Comparison of ENCODE assay signal across 28 mouse cellular contexts in the genomic region with DNA sequence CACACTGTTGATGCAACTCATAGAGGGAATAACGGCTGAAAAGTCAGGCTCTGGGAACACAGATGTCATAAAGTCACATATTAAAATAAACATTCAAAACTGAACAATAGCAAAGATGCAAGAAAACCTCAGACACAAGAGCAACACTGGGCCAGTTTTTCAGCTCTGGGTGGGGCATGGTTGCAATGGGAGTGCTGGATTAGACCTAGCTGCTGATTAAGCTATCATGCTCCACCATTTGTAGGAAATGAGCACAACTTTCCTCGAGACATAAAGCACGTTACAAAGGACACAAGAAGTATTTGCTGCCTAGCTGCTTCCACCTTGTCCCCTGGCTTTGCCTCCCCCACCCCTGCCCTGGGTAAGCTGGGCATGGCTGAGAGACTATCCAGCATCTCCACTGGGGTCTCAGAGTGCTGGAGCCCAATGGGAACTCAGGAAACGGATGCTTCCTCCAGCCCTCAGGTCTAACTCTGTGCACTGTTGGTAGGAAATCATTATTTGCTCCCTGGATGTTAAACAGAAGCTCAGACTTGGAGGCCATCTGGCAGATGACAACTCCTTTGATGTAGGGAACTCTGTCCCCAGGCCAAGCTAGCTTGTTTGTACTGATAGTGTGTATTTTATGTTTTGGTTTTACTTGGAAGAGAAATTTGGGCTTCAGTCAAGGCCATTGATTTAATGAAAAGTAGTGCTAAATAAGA. TPM values are rescaled to one million over a fixed set of nuclear protein-coding genes. Genes with fewer than 3 reads are reported as not detected.
DNase-seq lines count a peak whose midpoint lies in the region; ATAC-seq and TF ChIP-seq lines count a peak whose summit lies in the region.
"Had no signal": no experiment of that assay in that cellular context is flagged by ENCODE, and none has a peak within 500 bp of the region (broad histone marks: within the 10 kb centered on the region; RNA-seq: fewer than 3 reads in every experiment).

No protein-coding gene starts in this region.

- no peaks in the 10 kb centered on the region for H3K36me3 ChIP-seq in lung, embryonic 16.5 days (ENCODE audit: control insufficient read depth, insufficient read depth, low read length)
- H3K36me3 ChIP-seq: forebrain, embryonic 15.5 days; heart, embryonic 13.5 days; hindbrain, embryonic 13.5 days; limb, embryonic 13.5 days; midbrain, embryonic 12.5 days; neural tube, embryonic 12.5 days had no signal

- H3K4me1 ChIP-seq in lung, embryonic 16.5 days (replicated peaks; ENCODE audit: control insufficient read depth, insufficient read depth, low read length), result no peaks in the 10 kb centered on the region
- no peaks in the 10 kb centered on the region for H3K4me1 ChIP-seq in lung, adult 2 months (ENCODE audit: control insufficient read depth, insufficient read depth, low read length)
- H3K4me1 ChIP-seq: forebrain, embryonic 15.5 days; heart, embryonic 13.5 days; hindbrain, embryonic 13.5 days; limb, embryonic 13.5 days; midbrain, embryonic 12.5 days; neural tube, embryonic 12.5 days had no signal

- H3K4me2 ChIP-seq in lung, embryonic 16.5 days (ENCODE audit: low read depth, low read length), result no peak overlapping the region
- H3K4me2 ChIP-seq: forebrain, embryonic 15.5 days; heart, embryonic 13.5 days; hindbrain, embryonic 13.5 days; limb, embryonic 13.5 days; midbrain, embryonic 12.5 days; neural tube, embryonic 12.5 days had no signal

- TF ChIP-seq POLR2A in lung, adult 2 months (IDR thresholded peaks at IDR 0.05; ENCODE audit: borderline replicate concordance, extremely low read depth, low read depth, low read length), result no peak

- no peak overlapping the region for H3K4me3 ChIP-seq in lung, embryonic 16.5 days (ENCODE audit: low read length)
- no peak overlapping the region for H3K4me3 ChIP-seq in lung, adult 2 months (replicated peaks; ENCODE audit: extremely low read depth, low read depth, low read length)
- H3K4me3 ChIP-seq: forebrain, embryonic 15.5 days; heart, embryonic 13.5 days; hindbrain, embryonic 13.5 days; limb, embryonic 13.5 days; midbrain, embryonic 12.5 days; neural tube, embryonic 12.5 days had no signal

- no peak overlapping the region for H3K9ac ChIP-seq in lung, embryonic 16.5 days (ENCODE audit: low read length)
- H3K9ac ChIP-seq: forebrain, embryonic 15.5 days; heart, embryonic 13.5 days; hindbrain, embryonic 13.5 days; limb, embryonic 13.5 days; midbrain, embryonic 12.5 days; neural tube, embryonic 12.5 days had no signal

- peaks cover 4% of the 10 kb centered on the region for H3K9me3 ChIP-seq in lung, embryonic 16.5 days (ENCODE audit: control insufficient read depth, low read length)
- H3K9me3 ChIP-seq: hindbrain, embryonic 13.5 days had no signal

- WGBS in lung, embryonic 16.5 days, result 63% methylated on average over 4 of the region's 4 CpGs
- 41% methylated on average over 4 of the region's 4 CpGs for WGBS in lung, adult 2 months

- DNase-seq in adrenal gland, postnatal 14 days, result peak; percentile 13
- no peak for DNase-seq in adrenal gland, postnatal 4 days (ENCODE audit: low spot score in 2 of 2)
- peak; percentile 6 for DNase-seq in heart, postnatal 4 days
- no peak for DNase-seq in heart, postnatal 36 days
- DNase-seq in lung, adult 2 months, result no peak
- peak; percentile 20 for DNase-seq in lung, postnatal 14 days
- no peak for DNase-seq in spleen, adult 12 weeks (ENCODE audit: low spot score)
- DNase-seq: adrenal gland, postnatal 10 days; cerebellum, adult 11-12 months; cerebellum, postnatal 14 days; embryo, embryonic 11 days; gastrocnemius, postnatal 14 days; kidney, adult 8-10 months; kidney, postnatal 14 days; thymus, postnatal 25 days had no signal

- intact Hi-C loops in heart, postnatal 36 days (cut with DNase I), result no loop called here

- no peak for TF ChIP-seq CTCF in lung, adult 2 months (IDR thresholded peaks at IDR 0.05; ENCODE audit: insufficient read depth, low read length)

- ATAC-seq in lung, embryonic 16.5 days (ENCODE audit: low read depth), result peak; percentile 74; the same call in 1 of the 2 replicates
- ATAC-seq: forebrain, embryonic 15.5 days had no signal

- H3K27me3 ChIP-seq in lung, embryonic 16.5 days (ENCODE audit: control insufficient read depth, insufficient read depth, low read depth, low read length), result no peaks in the 10 kb centered on the region
- H3K27me3 ChIP-seq: forebrain, embryonic 15.5 days; heart, embryonic 13.5 days; hindbrain, embryonic 13.5 days; limb, embryonic 13.5 days; midbrain, embryonic 12.5 days; neural tube, embryonic 12.5 days had no signal

- no peak overlapping the region for H3K27ac ChIP-seq in lung, embryonic 16.5 days (ENCODE audit: low read length)
- H3K27ac ChIP-seq: forebrain, embryonic 15.5 days; heart, embryonic 13.5 days; hindbrain, embryonic 13.5 days; limb, embryonic 13.5 days; macrophage; midbrain, embryonic 12.5 days; neural tube, embryonic 12.5 days had no signal

RNA-seq across cellular contexts. Expression of a gene that starts 7.2 kb away (rescaled TPM):
- 83.0 and 573 TPM in 2 replicates for total RNA-seq in adrenal gland, postnatal 14 days (2021)
- 100 to 1,000 TPM in 1 of 2 experiments, 1 to 10 TPM in 1; 4.1 to 138 TPM for total RNA-seq in adrenal gland, postnatal 4 days (2021)
- under 1 TPM in 1 of 2 experiments, not detected in 1; 0.24 TPM for total RNA-seq in heart, postnatal 4 days (2021)
- 10 to 100 TPM in 1 of 2 experiments, 1 to 10 TPM in 1; 4.3 to 13.2 TPM for total RNA-seq in heart, postnatal 36 days (2021)
- 0.43 and 0.63 TPM in 2 replicates for polyA plus RNA-seq in lung, embryonic 16.5 days (2015; fragmentation: Nextera tagmentation; extraction: Ambion mirVana)
- polyA plus RNA-seq in lung, adult 2 months (2012; rRNA removed), result 6.4 and 16.6 TPM in 2 replicates
- total RNA-seq: layer of hippocampus, postnatal 14 days; left cerebral cortex, postnatal 14 days had no signal
- polyA plus RNA-seq: embryonic facial prominence, embryonic 14.5 days; forebrain, embryonic 15.5 days; heart, embryonic 13.5 days; hindbrain, embryonic 13.5 days; intestine, embryonic 14.5 days; limb, embryonic 13.5 days; macrophage; midbrain, embryonic 12.5 days; neural tube, embryonic 12.5 days had no signal

RNA-seq across cellular contexts. Expression of a gene that starts 31.3 kb away (rescaled TPM):
- not detected in 2 replicates for total RNA-seq in adrenal gland, postnatal 14 days (2021)
- total RNA-seq in adrenal gland, postnatal 4 days (2021), result under 1 TPM in 1 of 2 experiments, not detected in 1; 0.42 TPM
- under 1 TPM; 0.18 to 0.24 TPM for total RNA-seq in heart, postnatal 4 days (2021)
- total RNA-seq in heart, postnatal 36 days (2021), result not detected
- polyA plus RNA-seq in lung, embryonic 16.5 days (2015; fragmentation: Nextera tagmentation; extraction: Ambion mirVana), result 0.24 and 0.40 TPM in 2 replicates
- polyA plus RNA-seq in lung, adult 2 months (2012; rRNA removed), result 0.22 and 0.45 TPM in 2 replicates
- total RNA-seq: adrenal gland, postnatal 10 days; gastrocnemius, postnatal 14 days; layer of hippocampus, postnatal 14 days had no signal
- polyA plus RNA-seq: small intestine, adult 2 months had no signal

RNA-seq across cellular contexts. Expression of a gene that starts 59.2 kb away (rescaled TPM):
- total RNA-seq in adrenal gland, postnatal 14 days (2021), result not detected in 2 replicates
- not detected for total RNA-seq in adrenal gland, postnatal 4 days (2021)
- total RNA-seq in heart, postnatal 4 days (2021), result not detected
- not detected for total RNA-seq in heart, postnatal 36 days (2021)
- not detected in 2 replicates for polyA plus RNA-seq in lung, embryonic 16.5 days (2015; fragmentation: Nextera tagmentation; extraction: Ambion mirVana)
- not detected in 2 replicates for polyA plus RNA-seq in lung, adult 2 months (2012; rRNA removed)
- total RNA-seq: adrenal gland, postnatal 10 days; gastrocnemius, postnatal 14 days; layer of hippocampus, postnatal 14 days; left cerebral cortex, postnatal 14 days had no signal
- polyA plus RNA-seq: embryonic facial prominence, embryonic 14.5 days; forebrain, embryonic 15.5 days; heart, embryonic 13.5 days; hindbrain, embryonic 13.5 days; intestine, embryonic 14.5 days; limb, embryonic 13.5 days; macrophage; midbrain, embryonic 12.5 days; neural tube, embryonic 12.5 days; small intestine, adult 2 months had no signal

Comparison
In these comparisons a context has a peak if more than half of its experiments do, and no peak if none do; other contexts are left out.
1. DNase-seq: peak in adrenal gland, postnatal 14 days (single experiment), heart, postnatal 4 days (single experiment) and lung, postnatal 14 days (single experiment); none in adrenal gland, postnatal 4 days (0 of 2), heart, postnatal 36 days (0 of 2), lung, adult 2 months (single experiment) and spleen, adult 12 weeks (single experiment).
2. RNA of a gene that starts 7.2 kb away (total RNA-seq): 83.0 to 573 TPM in adrenal gland, postnatal 14 days, 4.1 to 138 TPM in adrenal gland, postnatal 4 days and 4.3 to 13.2 TPM in heart, postnatal 36 days; 0.24 TPM in heart, postnatal 4 days; every median in the first group is over 4 times any median in the second.